Mouse (Mus musculus): ENCODE results near the gene Ccdc149. TPM values are rescaled to one million over a fixed set of nuclear protein-coding genes. Genes with fewer than 3 reads are reported as not detected.

Ccdc149 gene
- polyA plus RNA-seq, 2 experiments: 1.6 to 2.0 TPM

DNA sequence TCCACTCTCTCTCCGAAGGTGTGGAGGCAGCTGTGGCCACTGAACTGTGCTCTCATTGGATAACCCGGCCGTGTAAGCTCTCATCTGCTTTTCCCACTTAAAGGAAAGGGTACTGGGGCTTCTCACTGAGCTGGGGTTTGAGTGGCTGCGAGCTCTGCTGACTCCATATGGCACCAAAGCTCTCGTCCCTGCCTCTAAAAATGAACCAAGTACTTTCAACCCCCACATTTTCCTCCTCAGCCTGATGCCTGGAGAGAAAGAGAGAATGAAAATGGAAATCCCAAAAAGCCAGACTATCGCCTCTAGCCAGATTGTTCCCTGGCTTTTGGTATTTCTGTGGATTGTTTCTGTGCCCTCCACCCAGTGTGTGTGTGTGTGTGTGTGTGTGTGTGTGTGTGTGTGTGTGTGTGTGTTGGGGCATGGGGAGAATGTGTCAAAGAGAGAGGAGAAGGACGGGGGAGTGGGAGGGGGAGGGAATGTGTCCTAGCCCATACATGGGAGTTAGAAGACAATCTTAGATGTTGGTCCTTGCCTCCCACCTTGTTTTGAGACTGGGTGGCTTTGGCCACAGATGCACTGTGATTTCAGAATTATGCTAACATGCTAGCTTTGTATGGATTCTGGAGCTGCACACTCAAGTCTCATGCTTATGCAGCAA is 83.1 kb downstream of the Ccdc149 start:
- Histone ChIP-seq H3K27me3 (ENCODE audit: control insufficient read depth, insufficient read depth, low read length) (no peaks in the 10 kb centered on the region), H3K27ac (replicated peaks; ENCODE audit: low read depth, low read length) (no peak overlapping the region), H3K4me1 (ENCODE audit: control insufficient read depth, insufficient read depth, low read length) (no peaks in the 10 kb centered on the region), H3K4me2 (replicated peaks; ENCODE audit: low read depth, low read length, severe bottlenecking) (no peak overlapping the region), H3K36me3 (ENCODE audit: control insufficient read depth, insufficient read depth, low read length) (no peaks in the 10 kb centered on the region), H3K9ac (ENCODE audit: low read depth, low read length, severe bottlenecking) (no peak overlapping the region), H3K9me3 (ENCODE audit: control insufficient read depth, low read length) (no peaks in the 10 kb centered on the region), H3K4me3 (replicated peaks; ENCODE audit: low read length) (no peak overlapping the region)
- DNase-seq (ENCODE audit: low spot score): no peak
- no peak for TF ChIP-seq POLR2A (IDR thresholded peaks at IDR 0.05; ENCODE audit: borderline replicate concordance, extremely low read depth, insufficient read depth, insufficient read length)
- 71% methylated on average over 7 of the region's 7 CpGs for WGBS
- no peak for ATAC-seq (ENCODE audit: low FRiP score, low read depth)

DNA sequence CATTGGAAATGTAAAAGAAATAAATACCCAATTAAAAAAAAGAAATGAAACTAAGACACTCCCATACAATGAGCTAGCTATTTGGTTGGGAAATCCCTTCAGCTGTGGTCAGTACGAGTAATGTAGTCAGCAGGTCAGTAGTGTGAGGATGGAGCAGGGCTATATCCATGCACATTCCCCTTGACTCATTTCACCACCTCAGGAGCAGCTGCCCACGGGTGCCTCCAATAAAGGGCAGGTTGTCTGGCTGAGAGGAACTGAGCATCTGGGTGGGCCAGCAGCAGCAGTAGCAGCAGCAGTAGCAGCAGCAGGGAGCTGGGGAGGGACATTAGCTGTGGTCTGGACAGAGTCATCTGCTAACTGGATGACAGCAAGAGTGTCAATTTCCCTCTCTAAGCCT is 85.3 kb downstream of the Ccdc149 start:
- Histone ChIP-seq H3K9me3 (ENCODE audit: control insufficient read depth, low read length) (no peaks in the 10 kb centered on the region), H3K9ac (ENCODE audit: low read depth, low read length, severe bottlenecking) (no peak overlapping the region), H3K4me1 (ENCODE audit: control insufficient read depth, insufficient read depth, low read length) (no peaks in the 10 kb centered on the region), H3K36me3 (ENCODE audit: control insufficient read depth, insufficient read depth, low read length) (no peaks in the 10 kb centered on the region), H3K27ac (replicated peaks; ENCODE audit: low read depth, low read length) (no peak overlapping the region), H3K4me2 (replicated peaks; ENCODE audit: low read depth, low read length, severe bottlenecking) (no peak overlapping the region), H3K27me3 (ENCODE audit: control insufficient read depth, insufficient read depth, low read length) (no peaks in the 10 kb centered on the region), H3K4me3 (replicated peaks; ENCODE audit: low read length) (no peak overlapping the region)
- ATAC-seq (ENCODE audit: low FRiP score, low read depth) (no peak), DNase-seq (ENCODE audit: low spot score) (no peak)
- WGBS: 59% methylated on average over 2 of the region's 2 CpGs
- no peak for TF ChIP-seq POLR2A (IDR thresholded peaks at IDR 0.05; ENCODE audit: borderline replicate concordance, extremely low read depth, insufficient read depth, insufficient read length)

DNA sequence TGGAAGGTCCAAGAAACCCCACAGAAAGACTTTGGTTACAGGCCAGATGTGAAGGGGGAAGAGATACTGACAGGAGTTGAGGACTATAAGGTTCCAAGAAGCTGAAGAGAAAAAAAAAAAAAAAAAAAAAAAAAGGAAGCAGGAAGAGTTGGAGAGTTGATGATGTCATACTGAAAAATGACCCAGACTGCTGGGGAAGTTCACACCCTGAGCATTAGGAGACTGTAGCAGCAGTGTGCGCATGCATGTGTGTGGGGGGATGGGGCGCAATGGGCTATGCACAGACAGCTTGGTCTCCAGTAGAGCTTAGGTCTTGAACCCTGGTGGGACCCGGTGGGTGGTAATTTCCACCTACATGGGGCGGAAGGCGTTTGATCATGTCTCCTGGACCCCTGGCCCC is 87.6 kb downstream of the Ccdc149 start:
- H3K4me1 ChIP-seq (ENCODE audit: control insufficient read depth, insufficient read depth, low read length): no peaks in the 10 kb centered on the region
- 72% methylated on average over 5 of the region's 5 CpGs for WGBS
- H3K36me3 ChIP-seq (ENCODE audit: control insufficient read depth, insufficient read depth, low read length): no peaks in the 10 kb centered on the region
- H3K4me2 ChIP-seq (replicated peaks; ENCODE audit: low read depth, low read length, severe bottlenecking): no peak overlapping the region
- ATAC-seq (ENCODE audit: low FRiP score, low read depth) (no peak), DNase-seq (ENCODE audit: low spot score) (no peak)
- no peaks in the 10 kb centered on the region for H3K27me3 ChIP-seq (ENCODE audit: control insufficient read depth, insufficient read depth, low read length)
- H3K9ac ChIP-seq (ENCODE audit: low read depth, low read length, severe bottlenecking): no peak overlapping the region
- no peak overlapping the region for H3K27ac ChIP-seq (replicated peaks; ENCODE audit: low read depth, low read length)
- H3K9me3 ChIP-seq (ENCODE audit: control insufficient read depth, low read length): no peaks in the 10 kb centered on the region
- H3K4me3 ChIP-seq (replicated peaks; ENCODE audit: low read length): no peak overlapping the region
- no peak for TF ChIP-seq POLR2A (IDR thresholded peaks at IDR 0.05; ENCODE audit: borderline replicate concordance, extremely low read depth, insufficient read depth, insufficient read length)

DNA sequence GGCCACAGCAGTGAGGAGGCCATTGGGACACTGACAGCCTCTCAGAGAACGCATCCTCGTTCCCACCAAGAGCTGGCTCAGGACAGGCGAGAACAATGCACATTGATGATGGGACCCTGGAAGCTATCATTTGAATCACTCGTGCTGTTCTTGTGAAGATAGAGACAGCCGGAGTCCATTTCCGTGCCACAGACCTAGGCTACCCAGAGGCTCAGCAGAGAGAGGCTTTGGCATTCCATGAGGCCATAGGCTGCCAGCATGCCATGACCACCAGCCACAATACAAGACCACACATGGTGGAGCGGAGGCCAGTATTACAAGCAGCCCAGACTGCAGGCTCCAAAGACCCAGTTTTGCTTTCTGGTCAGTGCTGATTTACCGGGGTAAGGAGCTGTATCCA is 88.5 kb downstream of the Ccdc149 start:
- DNase-seq (ENCODE audit: low spot score): no peak
- Histone ChIP-seq H3K27ac (replicated peaks; ENCODE audit: low read depth, low read length) (no peak overlapping the region), H3K9ac (ENCODE audit: low read depth, low read length, severe bottlenecking) (no peak overlapping the region), H3K4me1 (ENCODE audit: control insufficient read depth, insufficient read depth, low read length) (no peaks in the 10 kb centered on the region), H3K4me2 (replicated peaks; ENCODE audit: low read depth, low read length, severe bottlenecking) (no peak overlapping the region), H3K36me3 (ENCODE audit: control insufficient read depth, insufficient read depth, low read length) (no peaks in the 10 kb centered on the region), H3K4me3 (replicated peaks; ENCODE audit: low read length) (no peak overlapping the region), H3K9me3 (ENCODE audit: control insufficient read depth, low read length) (no peaks in the 10 kb centered on the region), H3K27me3 (ENCODE audit: control insufficient read depth, insufficient read depth, low read length) (no peaks in the 10 kb centered on the region)
- no peak for ATAC-seq (ENCODE audit: low FRiP score, low read depth)
- TF ChIP-seq POLR2A (IDR thresholded peaks at IDR 0.05; ENCODE audit: borderline replicate concordance, extremely low read depth, insufficient read depth, insufficient read length): no peak
- WGBS: 84% methylated on average over 8 of the region's 8 CpGs

DNA sequence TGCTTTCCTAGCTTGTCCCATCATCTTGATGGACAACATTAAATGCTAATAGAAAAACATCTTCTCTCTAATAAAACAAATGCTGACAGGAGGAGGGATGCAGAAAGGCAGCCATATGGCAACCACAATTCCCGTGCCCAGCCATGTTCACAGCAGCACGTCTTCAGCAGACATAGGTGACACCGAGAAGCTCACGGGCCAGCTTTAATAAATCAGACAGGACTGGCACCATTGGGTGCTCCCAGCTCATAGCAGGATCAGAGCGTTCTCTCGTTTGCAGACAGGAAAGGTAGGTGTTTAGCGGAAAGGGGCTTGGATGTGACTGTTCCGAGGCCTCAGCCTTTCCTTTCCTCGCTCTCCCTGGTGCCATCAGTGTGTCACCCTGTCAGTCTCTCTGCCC is 95.5 kb downstream of the Ccdc149 start:
- Histone ChIP-seq H3K4me1 (ENCODE audit: control insufficient read depth, insufficient read depth, low read length) (no peaks in the 10 kb centered on the region), H3K27ac (replicated peaks; ENCODE audit: low read depth, low read length) (no peak overlapping the region), H3K4me3 (replicated peaks; ENCODE audit: low read length) (no peak overlapping the region), H3K27me3 (ENCODE audit: control insufficient read depth, insufficient read depth, low read length) (no peaks in the 10 kb centered on the region), H3K36me3 (ENCODE audit: control insufficient read depth, insufficient read depth, low read length) (no peaks in the 10 kb centered on the region), H3K9ac (ENCODE audit: low read depth, low read length, severe bottlenecking) (no peak overlapping the region), H3K4me2 (replicated peaks; ENCODE audit: low read depth, low read length, severe bottlenecking) (no peak overlapping the region), H3K9me3 (ENCODE audit: control insufficient read depth, low read length) (no peaks in the 10 kb centered on the region)
- DNase-seq (ENCODE audit: low spot score) (no peak), ATAC-seq (ENCODE audit: low FRiP score, low read depth) (no peak)
- WGBS: 78% methylated on average over 9 of the region's 9 CpGs
- TF ChIP-seq POLR2A (IDR thresholded peaks at IDR 0.05; ENCODE audit: borderline replicate concordance, extremely low read depth, insufficient read depth, insufficient read length): no peak

DNA sequence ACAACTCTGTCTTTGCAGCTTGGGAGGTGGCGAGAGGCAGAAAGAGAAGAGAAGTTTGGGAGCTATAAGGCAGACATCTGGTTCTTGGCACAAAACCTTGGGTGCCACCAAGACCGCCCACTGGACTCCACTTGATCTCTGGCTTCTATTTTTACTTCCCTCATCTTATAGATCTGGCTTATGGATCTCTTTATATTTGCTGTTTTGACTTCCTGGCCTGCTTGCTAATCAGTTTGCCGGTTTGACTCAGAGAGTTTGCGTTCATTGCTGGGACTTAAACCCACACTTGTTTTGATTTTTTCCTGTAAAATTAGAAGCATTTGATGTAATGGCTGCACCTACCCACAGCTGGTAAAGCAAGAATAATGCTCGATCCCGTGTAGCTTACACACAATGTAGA is 100.4 kb downstream of the Ccdc149 start:
- Histone ChIP-seq H3K4me3 (replicated peaks; ENCODE audit: low read length) (no peak overlapping the region), H3K27me3 (ENCODE audit: control insufficient read depth, insufficient read depth, low read length) (no peaks in the 10 kb centered on the region), H3K36me3 (ENCODE audit: control insufficient read depth, insufficient read depth, low read length) (no peaks in the 10 kb centered on the region), H3K9ac (ENCODE audit: low read depth, low read length, severe bottlenecking) (no peak overlapping the region), H3K4me1 (ENCODE audit: control insufficient read depth, insufficient read depth, low read length) (no peaks in the 10 kb centered on the region), H3K9me3 (ENCODE audit: control insufficient read depth, low read length) (no peaks in the 10 kb centered on the region), H3K27ac (replicated peaks; ENCODE audit: low read depth, low read length) (no peak overlapping the region), H3K4me2 (replicated peaks; ENCODE audit: low read depth, low read length, severe bottlenecking) (no peak overlapping the region)
- no peak for TF ChIP-seq POLR2A (IDR thresholded peaks at IDR 0.05; ENCODE audit: borderline replicate concordance, extremely low read depth, insufficient read depth, insufficient read length)
- no peak for ATAC-seq (ENCODE audit: low FRiP score, low read depth)
- no peak for DNase-seq (ENCODE audit: low spot score)
- WGBS: 86% methylated on average over 6 of the region's 6 CpGs
